8 mouse cellular contexts compared by ENCODE assay signal in genomic region chr17:7868631-7869030, GRCm38 (mm10). TPM values are rescaled to one million over a fixed set of nuclear protein-coding genes. Genes with fewer than 3 reads are reported as not detected.
DNase-seq lines count a peak whose midpoint lies in the region; ATAC-seq and TF ChIP-seq lines count a peak whose summit lies in the region.

No protein-coding gene starts in this region.

- no peaks in the 10 kb centered on the region for H3K36me3 ChIP-seq in E14TG2a.4 (ENCODE audit: insufficient read depth, low read length)
- H3K36me3 ChIP-seq in embryonic facial prominence, embryonic 11.5 days (replicated peaks; ENCODE audit: control insufficient read depth, insufficient read depth, low read depth, low read length), result no peaks in the 10 kb centered on the region

- DNase-seq in adrenal gland, adult 2 months, result peak; percentile 76
- peak; percentile 80 for DNase-seq in embryonic facial prominence, embryonic 11.5 days (ENCODE audit: low spot score)
- peak; percentile 73 to 76 for DNase-seq in heart, postnatal 36 days
- DNase-seq in layer of hippocampus, postnatal 14 days (ENCODE audit: low spot score in 2 of 2), result peak; percentile 77 to 84
- peak; percentile 84 for DNase-seq in lung, postnatal 14 days
- peak; percentile 70 for DNase-seq in right cerebral cortex, postnatal 4 days
- DNase-seq in urinary bladder, postnatal 36 days (ENCODE audit: low spot score in 2 of 2), result peak; percentile 68 to 73

- WGBS in embryonic facial prominence, embryonic 11.5 days, result 11% methylated on average over 4 of the region's 4 CpGs

- H3K4me2 ChIP-seq in embryonic facial prominence, embryonic 11.5 days (ENCODE audit: low read depth, low read length), result no peak overlapping the region

- H3K4me1 ChIP-seq in E14TG2a.4 (replicated peaks; ENCODE audit: low read depth, low read length), result peaks cover 11% of the 10 kb centered on the region
- H3K4me1 ChIP-seq in embryonic facial prominence, embryonic 11.5 days (ENCODE audit: control insufficient read depth, insufficient read depth, low read length), result no peaks in the 10 kb centered on the region

- no peak overlapping the region for H3K4me3 ChIP-seq in E14TG2a.4 (replicated peaks; ENCODE audit: low read length)
- H3K4me3 ChIP-seq in embryonic facial prominence, embryonic 11.5 days (ENCODE audit: low read depth, low read length), result no peak overlapping the region

- intact Hi-C loops in heart, postnatal 36 days (cut with DNase I), result loop anchor here (2.0 kb wide), 1 partner anchor 60 kb away; no protein-coding TSS in a partner anchor

- no peak overlapping the region for H3K27ac ChIP-seq in embryonic facial prominence, embryonic 11.5 days (replicated peaks; ENCODE audit: low read depth, low read length)

- ATAC-seq in embryonic facial prominence, embryonic 11.5 days (replicated peaks; ENCODE audit: insufficient number of reproducible peaks, low FRiP score, low TSS enrichment, low read depth), result 0 out of 2 replicates have a peak, but pooled peaks have one; percentile 18

- peak; percentile 87 for TF ChIP-seq CTCF in E14TG2a.4 (conservative IDR thresholded peaks at IDR 0.05; ENCODE audit: low read length)

- H3K27me3 ChIP-seq in E14TG2a.4 (ENCODE audit: insufficient read depth, low read length), result peaks cover 6% of the 10 kb centered on the region; the same call in 1 of the 2 replicates
- no peaks in the 10 kb centered on the region for H3K27me3 ChIP-seq in embryonic facial prominence, embryonic 11.5 days (ENCODE audit: control insufficient read depth, insufficient read depth, low read length)

- H3K9ac ChIP-seq in embryonic facial prominence, embryonic 11.5 days (replicated peaks; ENCODE audit: low read length), result no peak overlapping the region

- no peaks in the 10 kb centered on the region for H3K9me3 ChIP-seq in E14TG2a.4 (ENCODE audit: low read length)
- H3K9me3 ChIP-seq in embryonic facial prominence, embryonic 11.5 days (replicated peaks; ENCODE audit: control insufficient read depth, low read length), result no peaks in the 10 kb centered on the region

RNA-seq across cellular contexts. Expression of gene Fndc1, which starts 41.5 kb away (rescaled TPM):
- 10 to 100 TPM in 1 of 2 experiments, 1 to 10 TPM in 1; 4.7 to 11.4 TPM for total RNA-seq in adrenal gland, adult 2 months (2021)
- 7.6 and 9.0 TPM in 2 replicates for polyA plus RNA-seq in adrenal gland, adult 2 months (2012; rRNA removed)
- polyA plus RNA-seq in embryonic facial prominence, embryonic 11.5 days (2014; fragmentation: Nextera tagmentation; extraction: Ambion mirVana), result 2.5 and 3.0 TPM in 2 replicates
- 10 to 100 TPM; 17.9 to 23.7 TPM for total RNA-seq in heart, postnatal 36 days (2021)
- total RNA-seq in layer of hippocampus, postnatal 14 days (2021), result 10 to 100 TPM; 10.6 to 13.3 TPM

RNA-seq across cellular contexts. Expression of gene Tagap, which starts 57.2 kb away (rescaled TPM):
- total RNA-seq in adrenal gland, adult 2 months (2021), result 1 to 10 TPM; 4.5 to 5.9 TPM
- polyA plus RNA-seq in adrenal gland, adult 2 months (2012; rRNA removed), result 0.69 and 1.1 TPM in 2 replicates
- polyA plus RNA-seq in embryonic facial prominence, embryonic 11.5 days (2014; fragmentation: Nextera tagmentation; extraction: Ambion mirVana), result 0.42 and 0.65 TPM in 2 replicates
- total RNA-seq in heart, postnatal 36 days (2021), result 1 to 10 TPM; 2.3 to 3.3 TPM
- 1 to 10 TPM; 3.9 to 4.7 TPM for total RNA-seq in layer of hippocampus, postnatal 14 days (2021)
